Mouse (Mus musculus) embryo, embryonic 11 days (tissue): ENCODE measurements around the gene Atg2a.
"Not testable (repeated sequence)": the region's sequence is repeated elsewhere in the genome, so short reads cannot be mapped to it uniquely, and the experiment has no call there.

Source experiments
- DNase-seq: peaks from one replicate; pipeline ENCODE4 v3.0.0-alpha.2; 2015

The Atg2a gene

GRCm38 (mm10) chr19:6296551-6297210 lies 55.2 kb downstream of the Atg2a start:
- no peak for DNase-seq

GRCm38 (mm10) chr19:6297641-6298040 lies 56.2 kb downstream of the Atg2a start:
- no peak for DNase-seq

GRCm38 (mm10) chr19:6299003-6299402 lies 57.5 kb downstream of the Atg2a start:
- no peak for DNase-seq

GRCm38 (mm10) chr19:6299450-6300267 lies 58.2 kb downstream of the Atg2a start:
- DNase-seq: no peak

- DNase-seq: no peak
Measured at GRCm38 (mm10) chr19:6300402-6300841, 59.0 kb downstream of the Atg2a start.

GRCm38 (mm10) chr19:6302114-6302513 lies 60.6 kb downstream of the Atg2a start:
- DNase-seq: no peak

GRCm38 (mm10) chr19:6302522-6302921 lies 61.1 kb downstream of the Atg2a start:
- peak; percentile 30 for DNase-seq

GRCm38 (mm10) chr19:6303831-6304230 lies 62.4 kb downstream of the Atg2a start:
- no peak for DNase-seq

- peak; percentile 90 for DNase-seq
Measured at GRCm38 (mm10) chr19:6304787-6305516, 63.5 kb downstream of the Atg2a start.

- DNase-seq: no peak
Measured at GRCm38 (mm10) chr19:6305517-6306115, 64.1 kb downstream of the Atg2a start.

GRCm38 (mm10) chr19:6306137-6306551 lies 64.7 kb downstream of the Atg2a start, which contains the start of gene Cdc42bpg:
TSS of gene Cdc42bpg (plus strand) at chr19:6306456.
- DNase-seq: peak; percentile 88

GRCm38 (mm10) chr19:6306586-6306985 lies 65.1 kb downstream of the Atg2a start:
- peak; percentile 89 for DNase-seq

- DNase-seq: no peak
Measured at GRCm38 (mm10) chr19:6307733-6308531, 66.5 kb downstream of the Atg2a start.

GRCm38 (mm10) chr19:6310181-6310580 lies 68.7 kb downstream of the Atg2a start:
- DNase-seq: no peak

- DNase-seq: not testable (repeated sequence)
Measured at GRCm38 (mm10) chr19:6311783-6312182, 70.3 kb downstream of the Atg2a start.
